Mouse (Mus musculus): ENCODE data around the gene Wrnip1.
"Not testable (repeated sequence)": the region's sequence is repeated elsewhere in the genome, so short reads cannot be mapped to it uniquely, and the experiment has no call there.

Gene Wrnip1

GRCm38 (mm10) chr13:32865591-32865990, 63.8 kb downstream of the Wrnip1 start:
- Histone ChIP-seq H3K36me3 (ENCODE audit: insufficient read depth, low read length) (no peaks in the 10 kb centered on the region), H3K4me1 (replicated peaks; ENCODE audit: low read depth, low read length) (no peaks in the 10 kb centered on the region), H3K27me3 (ENCODE audit: insufficient read depth, low read length) (no peaks in the 10 kb centered on the region), H3K9me3 (ENCODE audit: low read length) (no peaks in the 10 kb centered on the region), H3K4me3 (replicated peaks; ENCODE audit: low read length) (no peak overlapping the region)
- TF ChIP-seq NANOG (IDR thresholded peaks at IDR 0.05; ENCODE audit: borderline replicate concordance, low read length) (no peak), POU5F1 (IDR thresholded peaks at IDR 0.05; ENCODE audit: borderline replicate concordance, low read length) (no peak), CTCF (conservative IDR thresholded peaks at IDR 0.05; ENCODE audit: low read length) (no peak)

DNA sequence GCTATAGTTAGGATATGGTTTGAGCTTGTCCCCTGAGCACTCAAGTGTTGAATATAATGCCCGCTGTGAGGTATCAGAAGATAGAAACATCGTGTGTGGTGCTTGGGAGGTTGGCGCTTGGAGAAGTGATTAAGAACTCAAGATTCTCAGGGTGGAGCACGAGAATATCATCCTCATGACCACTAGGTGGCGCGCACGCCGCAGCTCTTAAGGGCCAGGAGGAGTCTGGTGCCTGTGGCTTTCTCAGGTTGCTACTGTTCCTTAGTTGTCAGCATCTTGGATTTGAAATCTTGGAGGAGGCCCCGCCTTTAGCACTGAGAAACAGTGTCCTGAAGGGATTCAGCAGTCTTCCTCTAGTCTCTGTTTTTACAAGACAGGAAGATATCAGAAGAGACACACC, 64.6 kb downstream of the Wrnip1 start:
- H3K36me3 ChIP-seq (ENCODE audit: insufficient read depth, low read length): no peaks in the 10 kb centered on the region
- H3K4me1 ChIP-seq (replicated peaks; ENCODE audit: low read depth, low read length): no peaks in the 10 kb centered on the region
- no peaks in the 10 kb centered on the region for H3K27me3 ChIP-seq (ENCODE audit: insufficient read depth, low read length)
- H3K4me3 ChIP-seq (replicated peaks; ENCODE audit: low read length): no peak overlapping the region
- H3K9me3 ChIP-seq (ENCODE audit: low read length): no peaks in the 10 kb centered on the region
- TF ChIP-seq CTCF (conservative IDR thresholded peaks at IDR 0.05; ENCODE audit: low read length): peak; percentile 65
- no peak for TF ChIP-seq POU5F1 (IDR thresholded peaks at IDR 0.05; ENCODE audit: borderline replicate concordance, low read length)
- no peak for TF ChIP-seq NANOG (IDR thresholded peaks at IDR 0.05; ENCODE audit: borderline replicate concordance, low read length)

DNA sequence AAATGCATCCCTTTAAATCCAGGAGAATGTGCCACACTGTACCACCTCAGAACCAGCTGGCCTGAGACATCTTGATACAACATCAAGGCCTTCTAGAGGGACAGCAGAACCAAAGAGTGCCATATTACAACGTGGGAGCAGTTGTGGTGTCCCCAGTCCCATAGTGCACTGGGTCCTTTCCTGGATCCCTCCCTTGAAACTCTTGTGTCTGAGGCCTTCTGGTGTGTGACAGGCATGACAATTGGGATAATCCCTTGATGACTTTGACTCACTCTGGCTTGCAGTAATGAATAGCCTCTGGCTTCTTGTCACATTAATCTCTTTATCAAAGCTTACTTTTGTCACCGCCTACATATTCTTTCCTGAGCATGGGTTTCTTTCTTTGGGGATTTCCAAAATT, 65.2 kb downstream of the Wrnip1 start:
- Histone ChIP-seq H3K27me3 (ENCODE audit: insufficient read depth, low read length) (no peaks in the 10 kb centered on the region), H3K4me3 (replicated peaks; ENCODE audit: low read length) (no peak overlapping the region), H3K9me3 (ENCODE audit: low read length) (no peaks in the 10 kb centered on the region), H3K36me3 (ENCODE audit: insufficient read depth, low read length) (no peaks in the 10 kb centered on the region), H3K4me1 (replicated peaks; ENCODE audit: low read depth, low read length) (no peaks in the 10 kb centered on the region)
- TF ChIP-seq CTCF (conservative IDR thresholded peaks at IDR 0.05; ENCODE audit: low read length) (no peak), NANOG (IDR thresholded peaks at IDR 0.05; ENCODE audit: borderline replicate concordance, low read length) (no peak), POU5F1 (IDR thresholded peaks at IDR 0.05; ENCODE audit: borderline replicate concordance, low read length) (no peak)

GRCm38 (mm10) chr13:32868233-32868632, 66.4 kb downstream of the Wrnip1 start:
- not testable (repeated sequence) for H3K9me3 ChIP-seq (ENCODE audit: low read length); H3K27me3 ChIP-seq (ENCODE audit: insufficient read depth, low read length); H3K4me3 ChIP-seq (replicated peaks; ENCODE audit: low read length); H3K4me1 ChIP-seq (replicated peaks; ENCODE audit: low read depth, low read length); H3K36me3 ChIP-seq (ENCODE audit: insufficient read depth, low read length)

DNA sequence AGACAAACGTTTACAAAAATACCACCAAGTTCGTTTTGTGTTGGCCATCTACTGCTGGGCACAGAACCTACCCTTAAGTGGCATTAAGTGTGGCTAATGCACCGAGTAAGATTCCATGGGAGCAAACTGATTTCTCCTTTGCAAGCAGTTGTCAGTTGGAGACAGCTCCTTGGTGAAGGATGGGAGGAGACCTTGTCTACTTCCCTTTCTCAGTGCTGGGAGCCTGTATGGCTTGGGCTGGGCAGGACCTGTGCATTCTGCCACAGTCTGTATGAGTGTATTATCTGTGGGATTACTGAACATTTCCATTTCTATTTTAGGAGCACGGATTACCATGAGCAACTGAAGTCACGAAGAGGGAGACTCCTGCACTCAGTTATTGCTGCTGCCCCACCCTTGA, 67.0 kb downstream of the Wrnip1 start:
- H3K4me1 ChIP-seq (replicated peaks; ENCODE audit: low read depth, low read length): no peaks in the 10 kb centered on the region
- no peak overlapping the region for H3K4me3 ChIP-seq (replicated peaks; ENCODE audit: low read length)
- TF ChIP-seq POU5F1 (IDR thresholded peaks at IDR 0.05; ENCODE audit: borderline replicate concordance, low read length) (no peak), NANOG (IDR thresholded peaks at IDR 0.05; ENCODE audit: borderline replicate concordance, low read length) (no peak), CTCF (conservative IDR thresholded peaks at IDR 0.05; ENCODE audit: low read length) (no peak)
- no peaks in the 10 kb centered on the region for H3K27me3 ChIP-seq (ENCODE audit: insufficient read depth, low read length)
- H3K9me3 ChIP-seq (ENCODE audit: low read length): 0 out of 2 replicates have a peak, but pooled peaks cover 3% of the 10 kb centered on the region
- H3K36me3 ChIP-seq (ENCODE audit: insufficient read depth, low read length): no peaks in the 10 kb centered on the region

All from E14TG2a.4 (cell line).